Mouse (Mus musculus) stomach, postnatal 0 days (tissue): ENCODE results near the gene Saysd1.

Experiments used
- CTCF ChIP-seq: IDR thresholded peaks from 2 replicates; pipeline ENCODE4 v1.5.1; 2016; ENCODE audit warnings: antibody characterized with exemption, low read depth, mild to moderate bottlenecking, moderate library complexity
- EP300 ChIP-seq: optimal IDR thresholded peaks from 2 replicates; pipeline ENCODE3; 2016; ENCODE audit warnings: antibody characterized with exemption

- TF ChIP-seq CTCF, result peak; percentile 95
- TF ChIP-seq EP300, result no peak
These were observed 24.4 kb downstream of the Saysd1 start for GRCm38 (mm10) chr14:20113964-20114363.
